Mouse (Mus musculus) hindbrain, embryonic 16.5 days (tissue): ENCODE measurements around the gene Ttf1. TPM values are rescaled to one million over a fixed set of nuclear protein-coding genes. Genes with fewer than 3 reads are reported as not detected.

Experiments
- ATAC-seq: fragments of 200-750 bp; cut with Nextera tagmentation; 2 replicates; pipeline ENCODE4 v1.8.0; 2017; ENCODE audit warnings: moderate TSS enrichment, moderate library complexity
- H3K27ac ChIP-seq: fragments of 300-500 bp; sonication (generic); 2 replicates; pipeline ENCODE4 v1.5.1; 2014; ENCODE audit warnings: low read depth, mild to moderate bottlenecking, control low read depth, low read length, moderate library complexity
- H3K27me3 ChIP-seq: fragments of 300-500 bp; sonication (generic); replicated peaks from 2 replicates; pipeline ENCODE4 v1.6.1; 2014; ENCODE audit warnings: low read length; ENCODE audit not compliant: control insufficient read depth, insufficient read depth
- H3K36me3 ChIP-seq: fragments of 300-500 bp; sonication (generic); 2 replicates; pipeline ENCODE4 v1.6.1; 2014; ENCODE audit warnings: mild to moderate bottlenecking, low read length, moderate library complexity, mixed read lengths; ENCODE audit not compliant: control insufficient read depth, insufficient read depth
- H3K4me1 ChIP-seq: fragments of 300-500 bp; sonication (generic); 2 replicates; pipeline ENCODE4 v1.6.1; 2014; ENCODE audit warnings: low read depth, low read length; ENCODE audit not compliant: control insufficient read depth, insufficient read depth
- H3K4me2 ChIP-seq: fragments of 300-500 bp; sonication (generic); 2 replicates; pipeline ENCODE4 v1.6.1; 2014; ENCODE audit warnings: mild to moderate bottlenecking, low read length, control low read depth, moderate library complexity
- H3K4me3 ChIP-seq: fragments of 300-500 bp; sonication (generic); 2 replicates; pipeline ENCODE4 v1.5.1; 2014; ENCODE audit warnings: mild to moderate bottlenecking, low read length, control low read depth, moderate library complexity
- H3K9ac ChIP-seq: fragments of 300-500 bp; sonication (generic); 2 replicates; pipeline ENCODE4 v1.6.1; 2014; ENCODE audit warnings: low read depth, mild to moderate bottlenecking, control low read depth, low read length, moderate library complexity
- H3K9me3 ChIP-seq: fragments of 300-500 bp; sonication (generic); 2 replicates; pipeline ENCODE4 v1.6.1; 2014; ENCODE audit warnings: mild to moderate bottlenecking, low read length, moderate library complexity; ENCODE audit not compliant: control insufficient read depth
- polyA plus RNA-seq: library from polyadenylated mRNA; unstranded; fragments of >200 nt; fragmentation: Nextera tagmentation; extraction: Ambion mirVana; gene quantifications from 2 replicates; pipeline ENCODE4 v1.2.1, GENCODE M21; 2015

The Ttf1 gene
- polyA plus RNA-seq, 1 experiment from 2014 or later, result 6.7 TPM

GRCm38 (mm10) chr2:29135161-29135560, 75.1 kb downstream of the Ttf1 start:
- Histone ChIP-seq H3K4me2 (no peak overlapping the region), H3K9ac (no peak overlapping the region), H3K4me1 (no peaks in the 10 kb centered on the region), H3K9me3 (no peaks in the 10 kb centered on the region), H3K4me3 (no peak overlapping the region), H3K36me3 (peaks cover 24% of the 10 kb centered on the region), H3K27ac (no peak overlapping the region), H3K27me3 (no peaks in the 10 kb centered on the region)
- ATAC-seq, result no peak

Other genes with a start within 250 kb of the Ttf1 start
- 14.4 and 19.4 TPM in 2 replicates for gene Gtf3c4, start 219.9 kb upstream of the Ttf1 start, polyA plus RNA-seq
- 13.2 and 17.1 TPM in 2 replicates for gene Ddx31, start 219.9 kb upstream of the Ttf1 start, polyA plus RNA-seq
- gene Barhl1, start 143.6 kb upstream of the Ttf1 start, polyA plus RNA-seq, result 27.3 and 29.3 TPM in 2 replicates
- 0.65 and 1.0 TPM in 2 replicates for gene Cfap77, start 5.2 kb upstream of the Ttf1 start, polyA plus RNA-seq
- 9.3 and 10.2 TPM in 2 replicates for gene Setx, start 63.9 kb downstream of the Ttf1 start, polyA plus RNA-seq
- 3.5 and 4.1 TPM in 2 replicates for gene Ntng2, start 192.7 kb downstream of the Ttf1 start, polyA plus RNA-seq